Mouse (Mus musculus) kidney, adult 2 months (tissue): ENCODE measurements at regions not wholly inside any gene's neighbourhood (a gene's known extent, or its start where the extent isn't known, plus 50 kb on each side); places are given as distances from the start of the nearest gene placed in this dataset.
"Not testable (repeated sequence)": the region's sequence is repeated elsewhere in the genome, so short reads cannot be mapped to it uniquely, and the experiment has no call there.

Experiments used
- CTCF ChIP-seq: fragments of 200-500 bp; conservative IDR thresholded peaks from 2 replicates; pipeline ENCODE4 v1.5.1; 2011; ENCODE audit warnings: low read depth, mild to moderate bottlenecking, control low read depth, low read length, moderate library complexity, mixed read lengths; ENCODE audit not compliant: insufficient read depth, insufficient read length
- POLR2A ChIP-seq: fragments of 200-500 bp; IDR thresholded peaks from one replicate; pipeline ENCODE4 v1.6.1; 2011; ENCODE audit warnings: low read depth, low read length, control low read depth

- TF ChIP-seq POLR2A, CTCF: not testable (repeated sequence)
Measured at GRCm38 (mm10) chr3:15055516-15056256, 169.6 kb downstream of the Car2 start.
